Mouse (Mus musculus) MEL (cell line): ENCODE measurements around the gene Uchl5. TPM values are rescaled to one million over a fixed set of nuclear protein-coding genes. Genes with fewer than 3 reads are reported as not detected.

Experiments used
- DNase-seq: peaks from one replicate; pipeline ENCODE4 v3.0.0; 2011; ENCODE audit warnings: low read depth, low spot score
- H3K27ac ChIP-seq: 2 replicates; pipeline ENCODE4 v1.5.1; 2012; ENCODE audit warnings: low read depth, mild to moderate bottlenecking, control low read depth, low read length, moderate library complexity; ENCODE audit not compliant: control insufficient read depth
- H3K27me3 ChIP-seq, 2 experiments: fragments of 150-350 bp in 1 of 2; sonication (generic) in 1 of 2; 2 replicates each; pipeline ENCODE4 v1.6.1; 2012; ENCODE audit warnings: low read length in 2 of 2, mild to moderate bottlenecking in 2 of 2, improper control_type of control experiment in 1 of 2, moderate library complexity in 1 of 2; ENCODE audit not compliant: insufficient read depth in 2 of 2, control insufficient read depth in 1 of 2
- H3K36me3 ChIP-seq, 2 experiments: 2 replicates each; pipeline ENCODE4 v1.6.1; 2012 to 2014; ENCODE audit warnings: low read length in 2 of 2, improper control_type of control experiment in 1 of 2, inconsistent platforms in 1 of 2, mild to moderate bottlenecking in 1 of 2; ENCODE audit not compliant: insufficient read depth in 2 of 2, control insufficient read depth in 1 of 2
- H3K4me1 ChIP-seq, 2 experiments: fragments of 150-350 bp in 1 of 2; sonication (generic) in 1 of 2; 2 replicates each; pipeline ENCODE4 v1.6.1; 2012; ENCODE audit warnings: low read length in 2 of 2, improper control_type of control experiment in 1 of 2, mild to moderate bottlenecking in 1 of 2; ENCODE audit not compliant: insufficient read depth in 2 of 2, control insufficient read depth in 1 of 2
- H3K4me3 ChIP-seq, 2 experiments: fragments of 150-350 bp in 1 of 2; sonication (generic) in 1 of 2; 2 replicates each; pipeline ENCODE4 v1.5.1; 2012; ENCODE audit warnings: low read depth in 2 of 2, low read length in 2 of 2, mild to moderate bottlenecking in 2 of 2, moderate library complexity in 2 of 2, control low read depth in 1 of 2, improper control_type of control experiment in 1 of 2; ENCODE audit not compliant: control insufficient read depth in 1 of 2, insufficient read depth in 1 of 2
- H3K79me2 ChIP-seq: 2 replicates; pipeline ENCODE4 v1.6.1; 2012; ENCODE audit warnings: mild to moderate bottlenecking, low read length, moderate library complexity; ENCODE audit not compliant: control insufficient read depth, poor library complexity, insufficient read depth
- H3K9ac ChIP-seq: 2 replicates; pipeline ENCODE4 v1.6.1; 2012; ENCODE audit warnings: low read depth, mild to moderate bottlenecking, control low read depth, low read length, moderate library complexity; ENCODE audit not compliant: control insufficient read depth, poor library complexity, severe bottlenecking
- H3K9me3 ChIP-seq: fragments of 150-350 bp; sonication (generic); replicated peaks from 2 replicates; pipeline ENCODE4 v1.6.1; 2012; ENCODE audit warnings: mild to moderate bottlenecking, low read length, improper control_type of control experiment, moderate library complexity; ENCODE audit not compliant: insufficient read depth
- ELF1 ChIP-seq: IDR thresholded peaks from 2 replicates; pipeline ENCODE4 v1.6.1; 2014; ENCODE audit warnings: low read depth, mild to moderate bottlenecking, inconsistent platforms, low read length, improper control_type of control experiment, moderate library complexity
- GABPA ChIP-seq: IDR thresholded peaks from 2 replicates; pipeline ENCODE4 v1.6.1; 2012; ENCODE audit warnings: low read depth, mild to moderate bottlenecking, inconsistent platforms, low read length, improper control_type of control experiment, moderate library complexity
- GATA1 ChIP-seq: IDR thresholded peaks from 2 replicates; pipeline ENCODE4 v1.6.1; 2011; ENCODE audit warnings: low read depth, low read length, improper control_type of control experiment
- HCFC1 ChIP-seq: IDR thresholded peaks from 2 replicates; pipeline ENCODE4 v1.6.1; 2012; ENCODE audit warnings: low read depth, mild to moderate bottlenecking, inconsistent platforms, low read length, improper control_type of control experiment, moderate library complexity
- KAT2A ChIP-seq: conservative IDR thresholded peaks from 2 replicates; pipeline ENCODE4 v1.6.1; 2012; ENCODE audit warnings: low read depth, low read length, improper control_type of control experiment, inconsistent platforms
- MAZ ChIP-seq: IDR thresholded peaks from 2 replicates; pipeline ENCODE4 v1.6.1; 2012; ENCODE audit warnings: low read depth, mild to moderate bottlenecking, inconsistent platforms, low read length, improper control_type of control experiment
- MXI1 ChIP-seq: IDR thresholded peaks from 2 replicates; pipeline ENCODE4 v1.6.1; 2011; ENCODE audit warnings: mild to moderate bottlenecking, low read depth, low read length, improper control_type of control experiment
- MYC ChIP-seq: IDR thresholded peaks from 2 replicates; pipeline ENCODE4 v1.6.1; 2011; ENCODE audit warnings: low read depth, mild to moderate bottlenecking, low read length, improper control_type of control experiment, moderate library complexity
- RAD21 ChIP-seq: IDR thresholded peaks from 2 replicates; pipeline ENCODE4 v1.6.1; 2011; ENCODE audit warnings: mild to moderate bottlenecking, low read depth, low read length, improper control_type of control experiment
- TAL1 ChIP-seq: IDR thresholded peaks from 2 replicates; pipeline ENCODE4 v1.6.1; 2012; ENCODE audit warnings: mild to moderate bottlenecking, inconsistent platforms, low read length, moderate library complexity, mixed read lengths
- ZKSCAN1 ChIP-seq: IDR thresholded peaks from 2 replicates; pipeline ENCODE4 v1.6.1; 2012; ENCODE audit warnings: low read depth, mild to moderate bottlenecking, inconsistent platforms, low read length, improper control_type of control experiment, moderate library complexity
- ZMIZ1 ChIP-seq: IDR thresholded peaks from 2 replicates; pipeline ENCODE4 v1.6.1; 2012; ENCODE audit warnings: low read depth, mild to moderate bottlenecking, inconsistent platforms, low read length, improper control_type of control experiment, moderate library complexity
- ZNF384 ChIP-seq: IDR thresholded peaks from 2 replicates; pipeline ENCODE4 v1.6.1; 2012; ENCODE audit warnings: low read depth, mild to moderate bottlenecking, inconsistent platforms, low read length, improper control_type of control experiment
- polyA plus RNA-seq, 2 experiments: library from polyadenylated mRNA; stranded (reverse) in 1 of 2; unstranded in 1 of 2; fragments of >175 nt in 1 of 2; fragments of >200 nt in 1 of 2; gene quantifications; 2 replicates each; pipeline versions ENCODE4 v1.2.1 to v1.2.4; 2012; ENCODE audit warnings: low replicate concordance in 2 of 2, low read depth in 1 of 2; ENCODE audit not compliant: insufficient read length in 2 of 2, insufficient read depth in 1 of 2, missing spikeins in 1 of 2
- total RNA-seq: library from RNA; depleted of rRNA; stranded (reverse); fragments of 300-350 nt; gene quantifications from 2 replicates; pipeline ENCODE4 v1.2.3, GENCODE M21; 2012

Gene Uchl5
- total and polyA plus RNA-seq, 3 experiments, result 86.5 to 154 (median 110) TPM

DNA sequence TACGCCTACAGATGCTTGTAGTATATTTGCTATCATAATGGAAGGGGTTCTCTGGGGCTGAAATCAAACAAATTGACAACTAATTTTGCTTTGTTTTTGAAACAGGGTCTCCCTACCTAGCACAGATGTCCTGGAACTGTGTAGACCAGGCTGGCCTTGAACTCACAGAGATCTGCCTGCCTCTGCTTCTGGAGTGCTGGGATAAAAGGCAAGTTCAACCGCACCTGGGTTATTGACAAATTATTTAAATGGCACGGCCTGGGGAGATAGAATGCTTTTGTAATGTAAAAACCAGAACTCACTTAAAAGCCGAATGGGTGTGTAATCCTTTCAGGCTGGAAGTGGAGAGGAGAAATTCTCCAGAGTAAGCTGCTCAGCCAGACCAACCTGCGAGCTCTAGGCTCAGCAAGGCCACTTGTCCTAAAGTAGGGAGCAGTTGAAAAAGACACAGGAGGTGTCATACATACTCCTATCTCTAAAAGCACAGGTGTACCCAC, 43.1 kb upstream of the Uchl5 start:
- Histone ChIP-seq H3K4me1 (no peaks in the 10 kb centered on the region), H3K27ac (no peak overlapping the region), H3K36me3 (no peaks in the 10 kb centered on the region), H3K79me2 (no peaks in the 10 kb centered on the region), H3K4me3 (no peak overlapping the region), H3K9me3 (no peaks in the 10 kb centered on the region), H3K27me3 (no peaks in the 10 kb centered on the region), H3K9ac (no peak overlapping the region)
- TF ChIP-seq HCFC1 (no peak), MYC (no peak), ZKSCAN1 (no peak), RAD21 (no peak), KAT2A (no peak), GATA1 (no peak), ELF1 (no peak), GABPA (no peak), ZMIZ1 (no peak), MXI1 (no peak), TAL1 (no peak), MAZ (no peak)
- no peak for DNase-seq

DNA sequence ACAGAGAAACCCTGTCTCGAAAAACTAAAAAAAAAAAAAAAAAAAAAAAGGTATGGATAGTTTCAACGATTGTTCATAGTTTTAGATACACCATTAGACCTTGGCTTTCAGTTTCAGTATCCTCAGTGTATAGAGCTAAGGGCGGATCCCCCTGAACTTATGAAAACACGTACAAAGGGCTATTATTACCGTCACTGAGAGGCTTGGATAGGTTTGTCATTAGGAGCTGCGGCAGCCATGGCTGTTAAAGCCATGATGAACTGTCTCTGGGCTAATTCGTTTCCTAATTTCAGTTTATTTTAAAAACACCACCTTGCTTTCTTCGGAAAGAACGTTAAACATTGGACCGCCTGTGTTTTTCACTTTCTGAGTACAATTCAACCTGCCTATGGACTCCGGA, 38.3 kb upstream of the Uchl5 start:
- Histone ChIP-seq H3K4me1 (no peaks in the 10 kb centered on the region; a peak in 1 of 4 replicates), H3K36me3 (peaks cover 0 to 10% of the 10 kb centered on the region in 2 experiments; a peak in 2 of 4 replicates), H3K79me2 (no peaks in the 10 kb centered on the region; the same call in 1 of the 2 replicates), H3K4me3 (peak overlapping the region; percentile 67 to 94), H3K27ac (0 out of 2 replicates have a peak overlapping the region, but pooled peaks have one; percentile 4), H3K9ac (peak overlapping the region; percentile 76), H3K27me3 (no peaks in the 10 kb centered on the region), H3K9me3 (no peaks in the 10 kb centered on the region)
- TF ChIP-seq TAL1, result no peak
- TF ChIP-seq ZNF384, result 0 out of 2 replicates have a peak, but pooled peaks have one; percentile 18
- peak; percentile 55 for DNase-seq
